Mouse (Mus musculus): Measurements from ENCODE around the gene Car1. TPM values are rescaled to one million over a fixed set of nuclear protein-coding genes. Genes with fewer than 3 reads are reported as not detected.
"Not testable (repeated sequence)": the region's sequence is repeated elsewhere in the genome, so short reads cannot be mapped to it uniquely, and the experiment has no call there.

The Car1 gene
- total RNA-seq (2021) = under 1 TPM; 0.29 to 0.31 TPM
- long read RNA-seq, experiment 1 = 0 reads
- long read RNA-seq, experiment 2, partial matches to known transcripts = 0 of 5 reads
- long read RNA-seq, experiment 2, other reads (novel, unspliced or antisense) = 2 of 5 reads

- DNase-seq (ENCODE audit: low spot score in 2 of 2) = no peak
Measured at GRCm38 (mm10) chr3:14808211-14808610, at the start of gene Car1. Gene Car1, minus strand, starts transcription at chr3:14808368.

- DNase-seq (ENCODE audit: low spot score in 2 of 2) = no peak
Measured at GRCm38 (mm10) chr3:14857874-14858273, 49.7 kb upstream of the Car1 start.

- DNase-seq (ENCODE audit: low spot score in 2 of 2) = no peak
Measured at GRCm38 (mm10) chr3:14854446-14854845, 46.3 kb upstream of the Car1 start.

- DNase-seq (ENCODE audit: low spot score in 2 of 2) = no peak
Measured at GRCm38 (mm10) chr3:14853966-14854365, 45.8 kb upstream of the Car1 start.

GRCm38 (mm10) chr3:14848587-14849254 lies 40.6 kb upstream of the Car1 start:
- DNase-seq (ENCODE audit: low spot score in 2 of 2) = no peak

GRCm38 (mm10) chr3:14839466-14840118 lies 31.4 kb upstream of the Car1 start:
- no peak for DNase-seq (ENCODE audit: low spot score in 2 of 2)

GRCm38 (mm10) chr3:14838936-14839335 lies 30.8 kb upstream of the Car1 start:
- no peak for DNase-seq (ENCODE audit: low spot score in 2 of 2)

- DNase-seq (ENCODE audit: low spot score in 2 of 2) = no peak
Measured at GRCm38 (mm10) chr3:14832766-14833165, 24.6 kb upstream of the Car1 start.

DNA sequence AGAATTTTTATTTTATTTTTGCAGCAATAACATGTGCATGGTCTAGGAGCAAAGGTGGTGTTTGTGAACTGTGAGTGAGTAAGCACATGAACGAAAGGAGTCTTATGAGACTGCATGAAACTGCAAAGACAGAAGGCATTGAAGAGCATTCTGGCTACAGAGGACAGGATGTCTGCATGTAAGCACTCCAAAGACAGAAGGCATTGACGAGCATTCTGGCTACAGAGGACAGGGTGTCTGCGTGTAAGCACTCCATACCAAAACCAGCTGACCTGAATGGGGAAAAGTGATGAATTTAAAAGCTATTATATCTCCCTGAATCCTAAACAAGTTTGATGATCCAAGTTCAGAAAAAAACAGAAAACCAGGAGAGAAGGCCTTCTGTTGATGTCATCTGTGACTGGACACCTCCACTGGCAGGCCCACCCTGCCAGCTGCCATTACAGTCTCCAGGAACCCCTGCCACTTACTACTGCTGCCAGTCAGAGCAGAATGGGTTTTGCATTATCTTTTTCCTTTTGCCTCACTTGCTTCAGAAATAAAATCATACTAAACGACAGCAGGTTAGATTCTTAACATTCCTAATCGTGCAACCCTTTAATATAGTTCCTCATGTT lies 23.2 kb upstream of the Car1 start:
- DNase-seq (ENCODE audit: low spot score in 2 of 2) = no peak

DNA sequence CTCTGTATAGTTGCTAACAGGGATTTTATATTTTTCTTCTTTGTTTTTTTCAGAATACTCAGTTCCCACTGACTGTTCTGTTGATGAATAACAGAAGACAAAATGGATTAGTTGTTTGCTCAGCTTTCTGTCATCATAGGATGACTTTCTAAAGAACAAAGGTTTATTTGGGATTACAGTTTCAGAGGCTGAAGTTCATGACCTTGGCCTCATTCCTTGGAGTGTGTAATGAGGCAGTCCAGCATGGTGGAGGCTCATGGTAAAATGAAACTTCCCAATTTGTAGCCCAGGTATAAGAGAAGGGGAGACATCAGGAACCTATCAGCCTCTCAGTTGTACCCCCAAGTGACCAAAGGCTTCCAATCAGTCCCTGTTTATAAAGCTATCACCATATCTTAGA lies 20.7 kb upstream of the Car1 start:
- no peak for DNase-seq (ENCODE audit: low spot score in 2 of 2)

- DNase-seq (ENCODE audit: low spot score in 2 of 2) = no peak
Measured at GRCm38 (mm10) chr3:14819844-14820504, 11.8 kb upstream of the Car1 start.

DNA sequence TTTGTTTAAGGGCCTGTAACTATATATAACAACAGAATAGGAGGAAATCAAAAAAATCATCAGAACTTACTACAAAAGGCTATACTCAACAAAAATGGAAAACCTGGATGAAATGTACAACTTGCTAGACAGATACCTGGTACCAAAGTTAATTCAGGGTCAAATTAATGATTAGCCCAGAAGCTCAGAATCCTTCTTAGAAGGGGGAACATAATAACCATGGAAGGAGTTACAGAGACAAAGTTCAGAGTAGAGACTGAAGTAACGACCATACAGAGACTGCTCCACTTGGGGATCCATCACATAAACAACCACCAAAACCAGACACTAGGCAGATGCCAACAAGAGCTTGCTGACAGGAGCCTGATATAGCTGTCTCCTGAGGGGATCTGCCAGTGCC lies 7.2 kb upstream of the Car1 start:
- not testable (repeated sequence) for DNase-seq (ENCODE audit: low spot score in 2 of 2)

GRCm38 (mm10) chr3:14806702-14807101 lies 1.5 kb downstream of the Car1 start:
- no peak for DNase-seq (ENCODE audit: low spot score in 2 of 2)

DNA sequence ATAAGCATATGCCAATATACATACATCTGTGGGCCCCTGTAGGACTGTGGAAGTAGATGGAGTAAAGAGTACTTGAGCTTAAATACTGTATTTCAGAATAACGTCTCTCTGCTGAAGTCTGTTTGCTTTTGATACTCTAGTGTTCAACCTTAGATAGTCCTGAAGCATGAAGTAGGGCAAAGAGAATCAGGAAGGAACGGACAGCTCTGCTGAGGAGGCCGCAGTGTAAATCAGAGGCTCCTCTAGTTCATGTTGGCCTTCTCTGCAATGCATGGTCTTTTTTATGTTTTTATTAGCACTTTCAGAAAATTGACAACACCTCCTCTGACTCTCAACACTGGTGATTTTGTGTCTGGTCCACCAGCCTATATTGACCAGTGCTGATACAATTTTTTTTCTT lies 2.2 kb downstream of the Car1 start:
- DNase-seq (ENCODE audit: low spot score in 2 of 2) = no peak

DNA sequence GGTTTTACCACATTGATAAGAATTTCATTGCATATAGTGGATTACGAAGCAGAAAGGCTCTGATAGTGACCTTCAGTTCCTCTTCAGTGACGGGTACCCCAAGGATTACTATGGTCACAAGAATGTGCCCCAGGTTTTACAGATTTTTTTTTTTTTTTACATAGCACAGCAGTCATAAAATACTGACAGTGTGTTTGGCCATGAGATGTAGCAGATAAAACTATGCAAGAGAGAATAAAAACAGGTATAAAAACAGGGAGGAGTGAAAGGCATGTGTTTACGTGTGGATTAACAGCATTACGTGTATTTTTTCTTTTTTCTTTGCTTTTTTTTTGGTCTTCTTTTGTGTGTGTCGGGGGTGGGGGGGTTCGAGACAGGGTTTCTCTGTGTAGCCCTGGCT lies 3.3 kb downstream of the Car1 start:
- no peak for DNase-seq (ENCODE audit: low spot score in 2 of 2)

- DNase-seq (ENCODE audit: low spot score in 2 of 2) = no peak
Measured at GRCm38 (mm10) chr3:14797069-14797468, 11.1 kb downstream of the Car1 start.

DNA sequence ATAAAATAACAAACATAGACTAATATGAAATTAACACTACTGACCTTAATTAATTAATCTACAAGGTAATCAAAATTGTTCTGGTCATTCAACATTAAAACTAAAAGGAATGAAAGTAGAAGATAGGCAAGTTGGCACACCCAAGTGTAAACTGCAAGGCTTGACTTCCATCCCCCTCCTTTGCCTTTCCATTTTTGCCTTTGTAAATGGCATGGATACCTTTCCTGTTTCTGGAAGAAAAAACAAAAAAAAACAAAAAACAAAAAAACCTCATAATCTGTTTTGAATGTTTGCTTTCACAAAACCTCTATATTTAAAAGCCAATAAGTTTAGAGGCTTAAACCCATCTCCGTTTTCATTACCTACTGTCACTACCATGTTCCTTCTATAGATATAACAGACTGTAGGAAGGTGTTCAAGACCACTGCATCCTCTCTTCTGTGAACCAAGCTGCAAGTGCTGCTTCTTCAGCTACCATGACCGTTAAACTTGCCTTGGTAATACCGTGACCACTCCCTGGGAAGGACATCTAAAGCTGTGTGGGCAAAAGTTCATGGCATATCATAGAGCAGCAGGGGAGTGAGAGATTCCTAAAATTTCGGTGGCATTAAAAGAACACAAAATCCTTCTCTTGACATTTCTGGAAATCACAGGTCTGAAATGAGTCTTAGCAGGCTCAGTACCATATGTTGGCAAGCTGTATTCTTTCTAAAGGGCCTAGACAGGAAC lies 12.7 kb downstream of the Car1 start:
- DNase-seq (ENCODE audit: low spot score in 2 of 2) = no peak

GRCm38 (mm10) chr3:14792032-14792431 lies 16.1 kb downstream of the Car1 start:
- no peak for DNase-seq (ENCODE audit: low spot score in 2 of 2)

- no peak for DNase-seq (ENCODE audit: low spot score in 2 of 2)
Measured at GRCm38 (mm10) chr3:14787607-14788006, 20.6 kb downstream of the Car1 start.

- DNase-seq (ENCODE audit: low spot score in 2 of 2) = no peak
Measured at GRCm38 (mm10) chr3:14787136-14787535, 21.0 kb downstream of the Car1 start.

DNA sequence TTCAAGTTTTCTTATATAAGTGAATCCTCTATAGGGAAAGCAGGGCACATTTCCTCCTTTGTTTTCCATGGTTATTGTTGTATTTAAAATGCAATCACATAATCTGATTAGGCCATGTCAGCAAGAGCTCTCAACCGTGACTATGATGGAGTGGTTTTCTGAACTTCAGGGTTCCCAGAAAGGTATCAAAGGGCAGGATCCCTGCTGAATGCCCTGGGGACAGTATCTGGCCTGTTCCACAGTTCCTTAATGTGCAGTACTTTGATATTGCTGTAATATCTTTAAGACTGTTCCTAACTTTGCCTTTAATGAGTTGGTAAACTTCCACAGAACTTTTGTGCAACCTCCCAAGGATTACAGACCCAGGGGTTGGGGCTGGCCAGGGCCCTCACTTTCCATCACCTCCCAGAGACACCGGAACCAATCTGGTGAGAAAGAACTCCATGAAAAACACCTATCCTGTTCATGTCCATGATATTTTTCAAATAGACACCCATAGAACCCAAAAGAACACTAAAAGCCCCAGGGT lies 21.6 kb downstream of the Car1 start:
- no peak for DNase-seq (ENCODE audit: low spot score in 2 of 2)

Measured in gastrocnemius, postnatal 4 days (tissue).